Mouse (Mus musculus) right cerebral cortex, postnatal 36 days (tissue): ENCODE data around the gene Rnf217.

ENCODE experiments used
- DNase-seq, 2 experiments: peaks; one replicate each; pipeline ENCODE4 v3.0.0; 2022; ENCODE audit warnings: low spot score in 2 of 2, mixed read lengths in 1 of 2

Gene Rnf217

GRCm38 (mm10) chr10:31609066-31609961, at the start of gene Rnf217:
TSS of gene Rnf217 (minus strand) at chr10:31609184.
- DNase-seq, result peak; percentile 70 to 73

DNA sequence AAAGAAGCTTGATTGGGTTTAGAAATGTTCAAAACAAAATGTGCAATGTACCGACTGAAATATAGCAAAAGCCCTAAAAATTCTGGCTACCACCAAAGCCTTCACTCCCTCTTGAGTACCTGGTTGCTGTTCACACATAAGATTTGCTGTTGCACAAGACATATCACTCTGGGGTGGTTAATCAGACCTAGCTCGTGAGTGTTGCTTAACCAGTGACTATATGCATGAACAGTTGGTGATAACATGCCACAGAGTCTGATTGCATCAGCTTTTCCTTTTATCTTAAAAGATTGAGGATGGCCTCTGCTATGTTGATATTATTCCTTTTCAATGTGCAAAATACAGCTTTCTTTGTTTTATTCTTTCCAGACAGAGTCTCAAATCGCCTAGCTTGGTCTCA, 38.3 kb upstream of the Rnf217 start:
- DNase-seq, result no peak

- no peak for DNase-seq
Measured at GRCm38 (mm10) chr10:31646083-31646482, 37.1 kb upstream of the Rnf217 start.

GRCm38 (mm10) chr10:31635098-31635497, 26.1 kb upstream of the Rnf217 start:
- no peak for DNase-seq

DNA sequence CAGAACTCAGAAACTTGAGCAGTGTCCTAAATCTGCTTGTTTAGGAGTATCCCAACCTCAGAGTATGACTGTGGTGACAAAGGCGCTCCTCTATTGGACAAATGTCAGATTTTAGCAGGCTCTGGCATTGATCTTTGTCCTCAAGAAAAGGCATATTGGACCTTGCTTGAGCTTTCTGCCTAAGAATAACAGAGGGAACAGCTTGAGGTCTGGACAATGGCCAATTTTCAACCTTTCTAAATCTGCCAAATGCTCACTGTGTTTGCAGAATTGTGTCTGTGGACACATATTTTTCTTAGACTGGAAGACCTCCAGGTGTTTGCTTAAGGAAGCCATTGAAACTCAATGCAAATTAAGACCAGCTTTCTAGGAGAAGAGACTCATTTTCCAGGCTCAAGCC, 23.0 kb upstream of the Rnf217 start:
- DNase-seq, result no peak

DNA sequence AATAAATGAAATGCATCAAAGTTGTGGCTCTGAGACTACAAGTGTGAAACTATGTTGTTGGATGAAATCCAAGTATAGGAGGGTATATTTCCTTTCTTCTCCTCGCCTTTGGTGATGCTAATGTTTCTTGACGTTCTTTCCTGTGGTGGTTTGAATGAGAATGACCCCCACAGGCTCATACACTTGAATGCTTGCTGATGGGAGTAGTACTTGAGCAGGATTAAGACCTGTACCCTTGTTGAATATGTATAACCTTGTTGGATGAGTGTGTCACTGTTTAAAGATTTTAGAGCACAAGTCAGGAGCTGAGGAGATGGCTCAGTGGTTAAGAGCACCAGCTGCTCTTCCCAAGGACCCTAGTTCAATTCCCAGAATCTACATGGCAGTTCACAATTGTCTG, 6.4 kb upstream of the Rnf217 start:
- DNase-seq, result no peak

DNA sequence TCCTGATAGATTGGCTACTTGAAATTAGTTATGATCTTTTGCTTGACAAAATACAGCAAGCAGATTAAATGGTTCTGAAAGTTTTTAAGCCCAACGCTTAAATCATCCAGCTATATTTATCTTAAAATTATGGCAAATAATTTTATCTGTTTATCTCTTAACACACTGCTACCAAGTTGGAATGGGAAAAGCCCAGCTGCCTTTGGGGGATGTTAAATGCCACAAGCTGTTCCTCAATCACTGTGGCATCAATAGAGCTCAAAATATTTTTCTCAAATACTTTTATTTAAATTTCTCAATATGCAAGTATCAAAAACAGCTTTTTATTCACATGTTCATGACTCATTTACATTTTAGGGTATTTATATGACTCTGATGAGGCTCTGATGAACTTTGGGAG, 5.1 kb upstream of the Rnf217 start:
- no peak for DNase-seq

DNA sequence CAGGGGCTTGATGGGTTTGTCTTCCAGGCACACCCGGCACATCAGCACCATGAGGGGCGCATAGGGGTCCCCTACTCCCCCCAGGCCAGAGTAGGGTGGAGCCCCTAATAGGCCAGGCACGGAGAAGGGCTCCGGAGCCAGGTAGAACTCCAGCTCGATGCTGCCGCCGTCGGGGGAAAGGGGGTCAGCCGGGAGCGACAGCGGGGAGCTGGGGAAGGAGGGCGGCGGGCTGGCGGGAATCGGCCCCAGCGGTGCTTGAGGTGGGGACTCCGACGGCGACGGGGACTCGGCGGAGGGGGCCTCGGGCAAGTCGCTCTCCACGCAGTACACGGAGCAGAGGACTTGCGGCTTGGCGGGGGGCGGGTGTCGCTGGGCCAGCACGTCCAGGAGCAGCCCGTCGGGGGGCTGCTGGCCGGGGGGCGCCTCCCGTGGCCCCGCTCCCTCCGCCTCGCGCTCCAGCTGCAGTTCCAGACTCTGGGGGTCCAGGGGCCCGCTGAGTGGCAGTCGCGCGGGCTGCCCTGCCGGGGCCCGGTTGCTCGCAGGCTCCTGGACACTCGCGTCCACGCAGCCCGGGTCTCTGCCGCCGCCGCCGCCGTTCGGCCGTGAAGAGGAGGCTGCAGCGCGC, 431 bp downstream of the Rnf217 start:
- no peak for DNase-seq

GRCm38 (mm10) chr10:31606981-31607867, 1.8 kb downstream of the Rnf217 start:
- no peak for DNase-seq

- no peak for DNase-seq
Measured at GRCm38 (mm10) chr10:31603855-31604254, 5.1 kb downstream of the Rnf217 start.

DNA sequence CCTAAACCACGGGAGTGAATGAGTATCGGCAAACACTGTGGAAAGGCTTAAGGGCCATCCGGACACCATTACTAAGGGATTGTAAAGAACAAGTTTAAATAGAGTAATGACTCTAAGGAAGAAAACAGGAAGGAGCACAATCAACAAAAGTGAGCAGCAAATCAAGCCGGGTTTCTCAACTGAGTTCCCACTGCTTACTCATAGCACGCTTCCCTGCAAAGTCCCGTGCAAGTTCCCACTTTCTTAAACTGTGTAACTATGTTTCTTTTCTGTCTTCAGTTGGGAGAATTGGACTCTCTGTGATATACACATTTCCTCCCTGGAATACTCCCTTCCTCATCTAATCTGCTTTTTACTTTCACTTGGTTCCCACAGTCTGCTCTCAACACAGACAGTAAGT, 8.9 kb downstream of the Rnf217 start:
- DNase-seq, result no peak

GRCm38 (mm10) chr10:31597886-31598285, 11.1 kb downstream of the Rnf217 start:
- DNase-seq, result no peak

DNA sequence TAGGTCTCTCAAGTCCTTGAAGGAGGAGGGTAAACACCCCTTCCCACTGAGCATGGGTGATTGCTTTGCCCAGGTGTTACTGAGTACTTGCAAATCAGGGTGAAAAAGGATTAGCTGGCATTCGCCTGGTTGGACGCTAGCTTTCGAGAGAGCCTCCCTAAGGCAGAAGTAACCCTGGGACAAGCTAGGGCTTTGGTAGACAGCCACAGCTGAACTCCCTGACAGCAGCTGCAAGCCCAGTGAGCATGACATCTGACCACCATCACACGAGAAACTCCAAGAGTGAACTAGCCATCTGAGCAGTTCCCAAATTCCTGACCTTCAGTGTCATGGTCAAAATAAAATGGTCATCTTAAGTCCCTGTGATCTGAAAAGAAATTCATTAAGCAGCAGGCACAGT, 12.2 kb downstream of the Rnf217 start:
- no peak for DNase-seq

- no peak for DNase-seq
Measured at GRCm38 (mm10) chr10:31595326-31595725, 13.7 kb downstream of the Rnf217 start.

DNA sequence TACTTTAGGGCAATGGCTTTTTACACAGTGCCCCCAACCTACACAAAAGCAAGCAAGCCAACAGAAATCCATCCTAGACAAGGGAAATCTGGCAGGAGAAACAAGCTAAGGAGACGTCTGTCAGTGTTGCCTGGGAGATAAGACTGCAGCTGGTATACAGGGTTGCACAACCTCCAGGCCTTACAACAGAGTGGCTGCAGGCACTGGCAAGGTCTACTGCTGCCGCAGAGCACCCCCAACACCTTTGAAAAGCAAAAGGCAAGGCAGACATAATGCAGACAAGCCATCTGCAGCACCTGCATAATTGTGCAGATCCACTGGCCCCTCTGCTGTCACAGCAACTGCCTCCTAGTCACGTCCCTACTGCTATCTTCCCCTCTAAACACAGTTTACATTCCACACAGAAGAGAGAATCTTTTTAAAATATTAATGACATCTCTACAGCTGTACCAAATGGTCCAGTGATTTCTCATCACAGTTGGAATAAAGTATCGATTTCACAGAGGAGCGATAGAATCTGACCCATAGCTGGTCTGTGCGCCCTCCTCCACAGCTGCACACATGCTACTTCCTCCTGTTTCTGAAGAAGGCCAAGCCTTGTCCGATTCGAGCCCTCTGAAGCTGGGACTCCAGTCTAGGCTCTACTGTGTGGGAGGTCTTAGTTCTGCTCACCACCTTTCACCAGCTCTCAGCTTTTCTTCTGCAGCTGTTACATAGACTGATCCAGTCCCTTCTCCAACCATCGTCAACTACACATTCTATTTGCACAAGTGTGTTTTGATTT, 16.1 kb downstream of the Rnf217 start:
- DNase-seq, result no peak

DNA sequence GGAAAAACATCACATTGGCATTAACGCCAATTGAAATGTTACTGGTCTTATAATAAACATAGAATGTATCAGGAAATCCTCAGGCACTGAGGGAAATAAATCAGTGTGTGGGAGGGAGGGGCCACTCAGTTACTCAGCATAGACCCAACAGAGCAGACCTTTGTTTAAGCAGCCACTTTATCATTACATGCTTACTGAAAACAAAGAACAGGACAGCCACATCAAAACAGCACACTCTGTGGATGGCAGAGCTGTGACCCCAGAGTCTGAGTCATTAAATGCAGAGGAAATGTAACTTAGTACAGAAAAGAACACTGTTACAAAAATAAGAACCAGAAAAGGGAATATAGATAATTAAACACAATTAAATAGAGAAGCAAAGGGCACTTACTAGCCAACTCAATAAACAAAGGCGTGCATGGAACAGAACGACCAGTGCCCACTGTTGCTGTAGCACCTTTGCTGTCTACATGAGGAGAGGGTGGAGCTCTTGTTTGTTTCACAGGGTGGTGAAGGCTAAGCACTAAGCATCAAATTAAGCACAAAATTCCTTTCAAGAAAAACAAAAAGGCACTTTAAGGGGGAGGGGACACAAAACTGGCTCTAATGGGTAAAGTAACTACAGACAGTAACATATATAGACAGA, 16.8 kb downstream of the Rnf217 start:
- no peak for DNase-seq

- no peak for DNase-seq
Measured at GRCm38 (mm10) chr10:31580722-31581121, 28.3 kb downstream of the Rnf217 start.

DNA sequence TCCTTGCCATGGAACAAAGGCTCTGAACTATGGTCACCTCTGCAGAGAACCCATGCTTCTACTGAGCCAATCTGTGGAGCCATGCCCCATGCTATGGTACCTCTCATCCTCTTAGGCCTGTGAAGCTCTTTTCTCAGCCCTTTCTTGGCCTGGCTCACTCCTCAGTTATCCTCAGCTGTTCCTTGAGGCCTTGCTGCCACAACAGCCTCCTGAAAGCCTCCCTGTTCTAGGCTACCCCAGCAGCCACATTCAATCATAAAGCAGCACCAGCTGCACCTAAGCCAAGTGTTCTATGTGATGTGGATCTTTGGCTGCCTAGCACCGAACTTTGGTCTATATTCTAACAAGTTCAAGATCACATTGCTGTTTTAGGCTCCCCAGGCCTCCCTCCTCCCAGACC, 28.9 kb downstream of the Rnf217 start:
- DNase-seq, result no peak

- no peak for DNase-seq
Measured at GRCm38 (mm10) chr10:31573267-31573666, 35.7 kb downstream of the Rnf217 start.

GRCm38 (mm10) chr10:31557311-31557710, 51.7 kb downstream of the Rnf217 start:
- no peak for DNase-seq

DNA sequence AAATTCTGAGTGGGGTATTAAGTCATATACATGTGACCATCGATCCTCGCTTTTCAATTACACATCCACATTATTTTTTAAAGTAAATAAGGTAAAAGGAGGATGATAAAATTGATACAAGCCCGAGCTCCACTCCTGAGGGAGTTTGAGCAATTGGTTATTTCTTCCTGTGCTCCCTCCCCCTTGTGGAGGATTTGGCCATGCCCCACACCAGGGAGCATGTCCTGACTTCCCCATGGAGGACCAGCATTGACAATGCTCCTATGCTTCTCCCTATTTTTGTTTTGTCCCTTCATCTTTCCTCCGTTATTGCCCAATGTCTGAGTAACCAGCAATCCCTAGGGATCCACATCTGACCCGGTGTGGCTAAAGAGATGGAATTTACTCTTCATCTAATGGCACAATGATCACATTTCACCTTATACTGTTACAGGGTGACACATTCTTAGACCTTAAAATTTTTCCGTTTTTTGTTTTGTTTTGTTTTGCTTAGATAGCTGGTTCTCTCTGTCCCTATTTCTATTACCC, 53.5 kb downstream of the Rnf217 start:
- DNase-seq, result no peak
